20 mouse cellular contexts compared by ENCODE assay signal in genomic region chr15:87955685-87956256, GRCm38 (mm10).
A peak's percentile ranks its signal among the peaks of the same experiment; 100 is the strongest.
DNase-seq lines count a peak whose midpoint lies in the region; ATAC-seq lines count a peak whose summit lies in the region.
"Had no signal": no experiment of that assay in that cellular context is flagged by ENCODE, and none has a peak within 500 bp of the region (broad histone marks: within the 10 kb centered on the region; RNA-seq: fewer than 3 reads in every experiment).

No protein-coding gene starts in this region.

- no peaks in the 10 kb centered on the region for H3K36me3 ChIP-seq in stomach, embryonic 14.5 days (ENCODE audit: control insufficient read depth, insufficient read depth, low read length)
- H3K36me3 ChIP-seq in midbrain, embryonic 11.5 days (ENCODE audit: control insufficient read depth, insufficient read depth, low read length): no peaks in the 10 kb centered on the region
- H3K36me3 ChIP-seq: embryonic facial prominence, embryonic 10.5 days; heart, embryonic 15.5 days; hindbrain, embryonic 15.5 days had no signal

- H3K9ac ChIP-seq in stomach, embryonic 14.5 days (replicated peaks; ENCODE audit: low read depth, low read length): no peak overlapping the region
- H3K9ac ChIP-seq in midbrain, embryonic 11.5 days (ENCODE audit: low read length): no peak overlapping the region
- H3K9ac ChIP-seq: forebrain, embryonic 13.5 days; heart, embryonic 15.5 days; hindbrain, embryonic 15.5 days had no signal

- no peaks in the 10 kb centered on the region for H3K27me3 ChIP-seq in stomach, embryonic 14.5 days (ENCODE audit: control insufficient read depth, insufficient read depth, low read length)
- H3K27me3 ChIP-seq in midbrain, embryonic 11.5 days (ENCODE audit: control insufficient read depth, insufficient read depth, low read length): no peaks in the 10 kb centered on the region
- H3K27me3 ChIP-seq: CH12.LX; forebrain, embryonic 13.5 days; hindbrain, embryonic 15.5 days had no signal

- H3K4me1 ChIP-seq in stomach, embryonic 14.5 days (ENCODE audit: control insufficient read depth, insufficient read depth, low read length): no peaks in the 10 kb centered on the region
- H3K4me1 ChIP-seq in midbrain, embryonic 11.5 days (ENCODE audit: control insufficient read depth, insufficient read depth, low read length): no peaks in the 10 kb centered on the region
- H3K4me1 ChIP-seq: forebrain, embryonic 13.5 days; heart, embryonic 15.5 days; hindbrain, embryonic 15.5 days had no signal

- H3K27ac ChIP-seq in stomach, embryonic 14.5 days (ENCODE audit: low read length): peak overlapping the region; percentile 68
- no peak overlapping the region for H3K27ac ChIP-seq in midbrain, embryonic 11.5 days (ENCODE audit: low read depth, low read length)
- H3K27ac ChIP-seq: embryonic facial prominence, embryonic 10.5 days; forebrain, embryonic 13.5 days; heart, embryonic 15.5 days; hindbrain, embryonic 15.5 days had no signal

- intact Hi-C loops in heart, postnatal 10 days (cut with DNase I): no loop called here

- H3K4me2 ChIP-seq in stomach, embryonic 14.5 days (replicated peaks; ENCODE audit: low read depth, low read length): no peak overlapping the region
- H3K4me2 ChIP-seq in midbrain, embryonic 11.5 days: no peak overlapping the region
- H3K4me2 ChIP-seq: forebrain, embryonic 13.5 days; heart, embryonic 11.5 days; heart, embryonic 15.5 days; hindbrain, embryonic 15.5 days had no signal

- no peaks in the 10 kb centered on the region for H3K9me3 ChIP-seq in stomach, embryonic 14.5 days (ENCODE audit: control insufficient read depth, low read depth, low read length)
- H3K9me3 ChIP-seq in midbrain, embryonic 11.5 days (ENCODE audit: control insufficient read depth, low read length): no peaks in the 10 kb centered on the region
- H3K9me3 ChIP-seq: embryonic facial prominence, embryonic 10.5 days; forebrain, embryonic 13.5 days; heart, embryonic 15.5 days; hindbrain, embryonic 15.5 days had no signal

- peak; percentile 56; the same call in 1 of the 2 replicates for ATAC-seq in stomach, embryonic 14.5 days (ENCODE audit: insufficient number of reproducible peaks, insufficient read depth, low FRiP score, low read depth)
- ATAC-seq in midbrain, embryonic 11.5 days (ENCODE audit: low FRiP score): no peak
- ATAC-seq: activated CD4-positive, CD25-positive, alpha-beta regulatory T cell, adult 4 months; forebrain, embryonic 13.5 days; Patski had no signal

- no peak overlapping the region for H3K4me3 ChIP-seq in stomach, embryonic 14.5 days (ENCODE audit: low read depth, low read length)
- H3K4me3 ChIP-seq in midbrain, embryonic 11.5 days (ENCODE audit: low read depth, low read length): no peak overlapping the region
- H3K4me3 ChIP-seq: embryonic facial prominence, embryonic 10.5 days; forebrain, embryonic 13.5 days; heart, embryonic 15.5 days; hindbrain, embryonic 15.5 days had no signal

- WGBS in stomach, embryonic 14.5 days: 29% methylated on average over 5 of the region's 5 CpGs
- WGBS in midbrain, embryonic 11.5 days: 71% methylated on average over 5 of the region's 5 CpGs

- peak; percentile 2 for DNase-seq in heart, postnatal 10 days
- no peak for DNase-seq in heart, postnatal 4 days
- DNase-seq in ovary, adult 18-20 months (ENCODE audit: low spot score): peak; percentile 8
- DNase-seq in ovary, postnatal 14 days (ENCODE audit: low spot score): no peak
- no peak for DNase-seq in midbrain, embryonic 11.5 days (ENCODE audit: low spot score, missing footprints)
- no peak for DNase-seq in thymus, postnatal 25 days
- DNase-seq: adrenal gland, postnatal 14 days; cerebellum, adult 2 months; cerebellum, postnatal 10 days; gastrocnemius, postnatal 36 days; heart, adult 18-20 months had no signal

Comparison
In these comparisons a context has a peak if more than half of its experiments do, and no peak if none do; other contexts are left out.
1. DNase-seq: peak in heart, postnatal 10 days (2 of 2) and ovary, adult 18-20 months (single experiment); none in heart, postnatal 4 days (single experiment), ovary, postnatal 14 days (single experiment), midbrain, embryonic 11.5 days (single experiment) and thymus, postnatal 25 days (single experiment).